Mouse (Mus musculus): ENCODE data around the gene Cybrd1. TPM values are rescaled to one million over a fixed set of nuclear protein-coding genes. Genes with fewer than 3 reads are reported as not detected.

Cybrd1 gene
- total and polyA plus RNA-seq, 3 experiments, result 0.08 to 0.21 TPM; not detected in 1

GRCm38 (mm10) chr2:71116151-71116550 lies 1.6 kb upstream of the Cybrd1 start:
- Histone ChIP-seq H3K9me3 (replicated peaks; ENCODE audit: insufficient read depth, low read length) (no peaks in the 10 kb centered on the region), H3K4me3 (ENCODE audit: control insufficient read depth in 1 of 2, insufficient read depth in 1 of 2, low read depth in 2 of 2, low read length in 2 of 2) (no peak overlapping the region), H3K27ac (ENCODE audit: control insufficient read depth, low read depth, low read length) (no peak overlapping the region), H3K9ac (ENCODE audit: control insufficient read depth, low read depth, low read length, poor library complexity, severe bottlenecking) (no peak overlapping the region), H3K4me1 (ENCODE audit: control insufficient read depth in 1 of 2, insufficient read depth in 2 of 2, low read length in 2 of 2) (no peaks in the 10 kb centered on the region), H3K36me3 (ENCODE audit: control insufficient read depth in 1 of 2, insufficient read depth in 2 of 2, low read length in 2 of 2) (no peaks in the 10 kb centered on the region), H3K79me2 (ENCODE audit: control insufficient read depth, insufficient read depth, low read length, poor library complexity) (no peaks in the 10 kb centered on the region), H3K27me3 (ENCODE audit: control insufficient read depth in 1 of 2, insufficient read depth in 2 of 2, low read length in 2 of 2) (no peaks in the 10 kb centered on the region)
- TF ChIP-seq RAD21 (IDR thresholded peaks at IDR 0.05; ENCODE audit: low read depth, low read length) (peak; percentile 80), SIN3A (IDR thresholded peaks at IDR 0.05; ENCODE audit: low read length) (no peak), MAFK (IDR thresholded peaks at IDR 0.05; ENCODE audit: borderline replicate concordance, low read depth, low read length) (no peak), USF1 (IDR thresholded peaks at IDR 0.05; ENCODE audit: low read depth, low read length) (no peak), ZMIZ1 (IDR thresholded peaks at IDR 0.05; ENCODE audit: low read depth, low read length) (no peak), TCF12 (IDR thresholded peaks at IDR 0.05; ENCODE audit: low read depth, low read length) (no peak), ZC3H11A (IDR thresholded peaks at IDR 0.05; ENCODE audit: low read depth, low read length) (peak; percentile 68), GABPA (IDR thresholded peaks at IDR 0.05; ENCODE audit: low read depth, low read length) (no peak), SMC3 (IDR thresholded peaks at IDR 0.05; ENCODE audit: low read depth, low read length) (peak; percentile 77), CHD1 (IDR thresholded peaks at IDR 0.05; ENCODE audit: low read depth, low read length) (no peak), CTCF (IDR thresholded peaks at IDR 0.05 in 2 of 3, conservative IDR thresholded peaks at IDR 0.05 in 1 of 3; ENCODE audit: control insufficient read depth in 1 of 3, insufficient read depth in 1 of 3, low read depth in 2 of 3, low read length in 3 of 3, poor library complexity in 1 of 3, severe bottlenecking in 1 of 3) (peak; percentile 68 to 74 (median 69)), MAZ (IDR thresholded peaks at IDR 0.05; ENCODE audit: low read depth, low read length) (no peak), MYC (IDR thresholded peaks at IDR 0.05; ENCODE audit: low read depth, low read length) (no peak), MEF2A (IDR thresholded peaks at IDR 0.05; ENCODE audit: extremely low read depth, insufficient replicate concordance, low read depth, low read length, poor library complexity, severe bottlenecking) (no peak), NELFE (IDR thresholded peaks at IDR 0.05; ENCODE audit: low read depth, low read length) (no peak), HCFC1 (IDR thresholded peaks at IDR 0.05; ENCODE audit: low read depth, low read length) (no peak), POLR2A (IDR thresholded peaks at IDR 0.05; ENCODE audit: control insufficient read depth in 1 of 2, insufficient read depth in 1 of 2, low read depth in 1 of 2, low read length in 2 of 2, poor library complexity in 1 of 2) (no peak)
- DNase-seq (ENCODE audit: low read depth, low spot score), result peak; percentile 55

GRCm38 (mm10) chr2:71120844-71121243 lies 3.1 kb downstream of the Cybrd1 start:
- Histone ChIP-seq H3K79me2 (ENCODE audit: control insufficient read depth, insufficient read depth, low read length, poor library complexity) (no peaks in the 10 kb centered on the region), H3K27me3 (ENCODE audit: control insufficient read depth in 1 of 2, insufficient read depth in 2 of 2, low read length in 2 of 2) (no peaks in the 10 kb centered on the region), H3K9ac (ENCODE audit: control insufficient read depth, low read depth, low read length, poor library complexity, severe bottlenecking) (no peak overlapping the region), H3K27ac (ENCODE audit: control insufficient read depth, low read depth, low read length) (no peak overlapping the region), H3K4me1 (ENCODE audit: control insufficient read depth in 1 of 2, insufficient read depth in 2 of 2, low read length in 2 of 2) (no peaks in the 10 kb centered on the region), H3K9me3 (replicated peaks; ENCODE audit: insufficient read depth, low read length) (no peaks in the 10 kb centered on the region), H3K4me3 (ENCODE audit: control insufficient read depth in 1 of 2, insufficient read depth in 1 of 2, low read depth in 2 of 2, low read length in 2 of 2) (no peak overlapping the region), H3K36me3 (ENCODE audit: control insufficient read depth in 1 of 2, insufficient read depth in 2 of 2, low read length in 2 of 2) (no peaks in the 10 kb centered on the region)
- TF ChIP-seq CHD1 (IDR thresholded peaks at IDR 0.05; ENCODE audit: low read depth, low read length), result no peak
- TF ChIP-seq ZMIZ1 (IDR thresholded peaks at IDR 0.05; ENCODE audit: low read depth, low read length), result no peak
- no peak for TF ChIP-seq EP300 (IDR thresholded peaks at IDR 0.05; ENCODE audit: low read depth in 1 of 2, low read length in 2 of 2)
- no peak for DNase-seq (ENCODE audit: low read depth, low spot score)
